Mouse (Mus musculus) liver, adult (tissue): ENCODE results near the gene Dcst2.

ENCODE experiments used
- GATA4 ChIP-seq: IDR thresholded peaks from 2 replicates; pipeline ENCODE4 v1.6.1; 2014; ENCODE audit warnings: mild to moderate bottlenecking, low read length; ENCODE audit not compliant: insufficient replicate concordance

Gene Dcst2

GRCm38 (mm10) chr3:89421810-89422473 lies 60.2 kb downstream of the Dcst2 start:
- no peak for TF ChIP-seq GATA4

- TF ChIP-seq GATA4 = no peak
Measured at GRCm38 (mm10) chr3:89422556-89423205, 60.9 kb downstream of the Dcst2 start.

- no peak for TF ChIP-seq GATA4
Measured at GRCm38 (mm10) chr3:89424416-89425140, 62.8 kb downstream of the Dcst2 start.

- no peak for TF ChIP-seq GATA4
Measured at GRCm38 (mm10) chr3:89425141-89425525, 63.4 kb downstream of the Dcst2 start.

GRCm38 (mm10) chr3:89425876-89426275 lies 64.1 kb downstream of the Dcst2 start:
- no peak for TF ChIP-seq GATA4
